ENCODE assay signal across 8 mouse cellular contexts in the genomic region with DNA sequence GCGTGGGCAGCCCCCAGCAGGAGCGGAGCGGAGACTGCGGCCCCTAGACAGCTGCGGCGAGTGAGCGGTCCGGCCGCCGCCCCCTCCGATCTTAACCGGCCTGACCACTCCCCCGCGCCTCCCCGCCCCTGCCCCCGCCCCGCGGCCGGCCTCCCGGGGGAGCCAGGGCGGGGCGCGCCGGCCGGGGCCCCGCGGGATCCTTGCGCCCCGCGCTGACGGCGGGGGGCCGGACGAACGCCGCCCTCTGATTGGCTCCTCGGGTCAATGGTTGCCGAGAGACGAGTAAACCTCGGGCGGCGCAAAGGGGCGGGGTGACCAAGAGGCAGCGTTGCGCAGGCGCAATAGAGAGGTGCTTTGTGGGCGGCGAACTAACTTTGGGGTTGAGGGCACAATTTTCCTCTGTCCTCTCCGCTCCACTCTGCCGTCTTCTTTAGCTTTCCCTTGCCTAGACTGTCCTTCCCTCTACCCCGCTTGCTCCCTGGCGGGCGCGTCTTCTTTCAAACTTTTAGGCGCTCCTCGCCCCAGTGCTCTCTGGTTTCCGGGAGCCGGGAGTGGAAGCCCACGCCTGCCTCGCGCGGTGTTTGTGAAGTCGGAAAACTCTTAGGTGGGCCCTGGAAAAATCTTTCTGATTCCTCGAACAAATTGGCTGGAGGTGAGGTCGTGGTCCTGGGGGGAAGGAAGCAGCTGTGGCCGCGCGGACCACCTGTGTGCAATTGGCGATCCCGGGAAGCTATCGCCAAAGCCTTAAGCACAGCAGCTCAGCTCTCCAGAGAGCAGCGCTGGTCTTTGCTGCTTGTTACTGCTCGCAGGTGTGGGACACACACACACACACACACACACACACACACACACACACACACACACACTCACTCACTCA. TPM values are rescaled to one million over a fixed set of nuclear protein-coding genes. Genes with fewer than 3 reads are reported as not detected.
A peak's percentile ranks its signal among the peaks of the same experiment; 100 is the strongest.
DNase-seq lines count a peak whose midpoint lies in the region; ATAC-seq and TF ChIP-seq lines count a peak whose summit lies in the region.

A gene (minus strand): TSS at position 192 of the 877 bp plus-strand sequence.

- under 1% methylated on average over 62 of the region's 73 CpGs for WGBS in forebrain, embryonic 11.5 days
- WGBS in heart, postnatal 0 days: under 1% methylated on average over 53 of the region's 73 CpGs
- WGBS in liver, embryonic 16.5 days (ENCODE audit: insufficient replicate concordance): under 1% methylated on average over 50 of the region's 73 CpGs
- under 1% methylated on average over 54 of the region's 73 CpGs for WGBS in neural tube, embryonic 13.5 days

- no peaks in the 10 kb centered on the region for H3K36me3 ChIP-seq in forebrain, embryonic 11.5 days (ENCODE audit: control insufficient read depth, insufficient read depth, low read length)
- H3K36me3 ChIP-seq in heart, postnatal 0 days (replicated peaks; ENCODE audit: control insufficient read depth, insufficient read depth, low read length): no peaks in the 10 kb centered on the region
- no peaks in the 10 kb centered on the region for H3K36me3 ChIP-seq in liver, embryonic 16.5 days (ENCODE audit: control insufficient read depth, insufficient read depth)
- H3K36me3 ChIP-seq in neural tube, embryonic 13.5 days: no peaks in the 10 kb centered on the region
- H3K36me3 ChIP-seq in testis, adult 2 months (ENCODE audit: control insufficient read depth, insufficient read depth, low read length): no peaks in the 10 kb centered on the region

- H3K9me3 ChIP-seq in forebrain, embryonic 11.5 days (ENCODE audit: control insufficient read depth, low read length): no peaks in the 10 kb centered on the region
- H3K9me3 ChIP-seq in heart, postnatal 0 days (replicated peaks; ENCODE audit: control insufficient read depth, low read length): no peaks in the 10 kb centered on the region
- H3K9me3 ChIP-seq in liver, embryonic 16.5 days (replicated peaks; ENCODE audit: control insufficient read depth, low read length): no peaks in the 10 kb centered on the region
- H3K9me3 ChIP-seq in neural tube, embryonic 13.5 days: no peaks in the 10 kb centered on the region

- ATAC-seq in forebrain, embryonic 11.5 days (replicated peaks; ENCODE audit: low FRiP score): peak; percentile 92
- peak; percentile 97 for ATAC-seq in heart, postnatal 0 days (ENCODE audit: insufficient read depth, low read depth)
- ATAC-seq in liver, embryonic 16.5 days (ENCODE audit: low read depth): peak; percentile 93
- peak; percentile 91 for ATAC-seq in neural tube, embryonic 13.5 days (ENCODE audit: low read depth)

- TF ChIP-seq EP300 in heart, postnatal 0 days (IDR thresholded peaks at IDR 0.05; ENCODE audit: low read depth): no peak

- H3K4me2 ChIP-seq in forebrain, embryonic 11.5 days (ENCODE audit: low read depth, low read length, severe bottlenecking): peak within 1 kb of the TSS; percentile 95
- H3K4me2 ChIP-seq in heart, postnatal 0 days (ENCODE audit: low read depth, low read length): peak within 1 kb of the TSS; percentile 99
- peak within 1 kb of the TSS; percentile 86 for H3K4me2 ChIP-seq in liver, embryonic 16.5 days (ENCODE audit: low read depth, low read length)
- peak within 1 kb of the TSS; percentile 95 for H3K4me2 ChIP-seq in neural tube, embryonic 13.5 days

- H3K4me1 ChIP-seq in forebrain, embryonic 11.5 days (replicated peaks; ENCODE audit: control insufficient read depth, insufficient read depth, low read length): 0 out of 2 replicates have a peak, but pooled peaks cover 2% of the 10 kb centered on the region
- no peaks in the 10 kb centered on the region for H3K4me1 ChIP-seq in heart, postnatal 0 days (ENCODE audit: control insufficient read depth, insufficient read depth)
- H3K4me1 ChIP-seq in liver, embryonic 16.5 days (ENCODE audit: control insufficient read depth, low read depth, low read length): peaks cover 28% of the 10 kb centered on the region
- peaks cover 25% of the 10 kb centered on the region for H3K4me1 ChIP-seq in neural tube, embryonic 13.5 days (replicated peaks)
- peaks cover 3% of the 10 kb centered on the region for H3K4me1 ChIP-seq in testis, adult 2 months (ENCODE audit: control insufficient read depth, insufficient read depth, low read length)

- peak within 1 kb of the TSS; percentile 60 for H3K4me3 ChIP-seq in forebrain, embryonic 11.5 days (ENCODE audit: low read depth, low read length)
- peak within 1 kb of the TSS; percentile 73 for H3K4me3 ChIP-seq in heart, postnatal 0 days (ENCODE audit: low read depth, low read length)
- peak within 1 kb of the TSS; percentile 94 for H3K4me3 ChIP-seq in liver, embryonic 16.5 days (ENCODE audit: low read depth, low read length)
- H3K4me3 ChIP-seq in neural tube, embryonic 13.5 days: peak within 1 kb of the TSS; percentile 68
- peak within 1 kb of the TSS; percentile 94 for H3K4me3 ChIP-seq in testis, adult 2 months (ENCODE audit: control insufficient read depth, low read depth, low read length)

- H3K27ac ChIP-seq in forebrain, embryonic 11.5 days (ENCODE audit: low read depth, low read length): no peak within 1 kb of the TSS
- no peak within 1 kb of the TSS for H3K27ac ChIP-seq in heart, postnatal 0 days (ENCODE audit: low read depth)
- peak within 1 kb of the TSS; percentile 97 for H3K27ac ChIP-seq in liver, embryonic 16.5 days (ENCODE audit: low read length)
- no peak within 1 kb of the TSS for H3K27ac ChIP-seq in neural tube, embryonic 13.5 days (replicated peaks)
- peak within 1 kb of the TSS; percentile 55 for H3K27ac ChIP-seq in testis, adult 2 months (ENCODE audit: control insufficient read depth, insufficient read depth, low read depth, low read length)

- no peak for TF ChIP-seq CTCF in heart, postnatal 0 days (IDR thresholded peaks at IDR 0.05; ENCODE audit: low read depth)
- TF ChIP-seq CTCF in testis, adult 2 months (IDR thresholded peaks at IDR 0.05; ENCODE audit: control insufficient read depth, insufficient read depth, insufficient replicate concordance, low read depth, low read length): no peak

- TF ChIP-seq POLR2A in testis, adult 2 months (IDR thresholded peaks at IDR 0.05; ENCODE audit: control insufficient read depth, low read depth, low read length): peak; percentile 67; the same call in 1 of the 2 replicates

- H3K27me3 ChIP-seq in forebrain, embryonic 11.5 days (ENCODE audit: control insufficient read depth, insufficient read depth, low read length): peaks cover 21% of the 10 kb centered on the region
- peaks cover 30% of the 10 kb centered on the region for H3K27me3 ChIP-seq in heart, postnatal 0 days (ENCODE audit: control insufficient read depth, insufficient read depth, low read length)
- H3K27me3 ChIP-seq in liver, embryonic 16.5 days (ENCODE audit: control insufficient read depth, insufficient read depth, low read depth, low read length): peaks cover 4% of the 10 kb centered on the region
- peaks cover 56% of the 10 kb centered on the region for H3K27me3 ChIP-seq in neural tube, embryonic 13.5 days
- H3K27me3 ChIP-seq in testis, adult 2 months (ENCODE audit: control insufficient read depth, insufficient read depth, low read length): no peaks in the 10 kb centered on the region

- peak within 1 kb of the TSS; percentile 58 for H3K9ac ChIP-seq in forebrain, embryonic 11.5 days (ENCODE audit: low read length)
- peak within 1 kb of the TSS; percentile 38 for H3K9ac ChIP-seq in heart, postnatal 0 days (replicated peaks; ENCODE audit: low read depth, low read length)
- peak within 1 kb of the TSS; percentile 98 for H3K9ac ChIP-seq in liver, embryonic 16.5 days (ENCODE audit: low read depth, low read length)
- H3K9ac ChIP-seq in neural tube, embryonic 13.5 days: peak within 1 kb of the TSS; percentile 63

- DNase-seq in CD8-positive naive resting alpha-beta T cell, adult 2 months (ENCODE audit: low read depth in 2 of 2, low spot score in 2 of 2): peak; percentile 91 to 95
- DNase-seq in c-Kit-positive CD71-positive TER-119-negative erythroid progenitor cells, embryonic 14.5 days (ENCODE audit: low read depth): peak; percentile 96
- peak; percentile 97 for DNase-seq in forebrain, embryonic 11.5 days (ENCODE audit: low spot score)
- peak; percentile 93 for DNase-seq in heart, postnatal 0 days (ENCODE audit: low spot score)
- DNase-seq in kidney, postnatal 4 days: peak; percentile 98

RNA-seq across cellular contexts. Expression of the gene that starts here (rescaled TPM):
- polyA plus RNA-seq in forebrain, embryonic 11.5 days (2014; fragmentation: Nextera tagmentation; extraction: Ambion mirVana): 3.1 and 3.8 TPM in 2 replicates
- total RNA-seq in heart, postnatal 0 days (2014; rRNA removed; ENCODE audit: low replicate concordance): 6.5 and 8.9 TPM in 2 replicates
- polyA plus RNA-seq in heart, postnatal 0 days (2015; fragmentation: Nextera tagmentation; extraction: Ambion mirVana): 2.3 and 4.2 TPM in 2 replicates
- polyA plus RNA-seq in liver, embryonic 16.5 days (2015; fragmentation: Nextera tagmentation; extraction: Ambion mirVana): 115 and 132 TPM in 2 replicates
- polyA plus RNA-seq in neural tube, embryonic 13.5 days (2015; fragmentation: Nextera tagmentation; extraction: Ambion mirVana): 2.7 and 2.9 TPM in 2 replicates
- polyA plus RNA-seq in testis, adult 2 months (2012; rRNA removed): 240 and 248 TPM in 2 replicates

Comparison
In these comparisons a context has a peak if more than half of its experiments do, and no peak if none do; other contexts are left out.
1. RNA of the gene that starts here (polyA plus RNA-seq): 240 to 248 TPM in testis, adult 2 months and 115 to 132 TPM in liver, embryonic 16.5 days; 2.3 to 4.2 TPM in heart, postnatal 0 days, 3.1 to 3.8 TPM in forebrain, embryonic 11.5 days and 2.7 to 2.9 TPM in neural tube, embryonic 13.5 days; every median in the first group is over 10 times any median in the second.
2. H3K27ac ChIP-seq: peak in liver, embryonic 16.5 days (single experiment) and testis, adult 2 months (single experiment); none in forebrain, embryonic 11.5 days (single experiment), heart, postnatal 0 days (single experiment) and neural tube, embryonic 13.5 days (single experiment).
3. H3K9ac ChIP-seq: peak in every context shown above with its lines; median percentile 98 in liver, embryonic 16.5 days; 63 in neural tube, embryonic 13.5 days; 58 in forebrain, embryonic 11.5 days; 38 in heart, postnatal 0 days.
4. Peak in every context shown above with its lines, with median percentiles within 50 percentile points of each other: DNase-seq, ATAC-seq, H3K4me2 ChIP-seq and H3K4me3 ChIP-seq.